Mouse (Mus musculus) midbrain, embryonic 12.5 days (tissue): ENCODE results near the gene 6030468B19Rik. TPM values are rescaled to one million over a fixed set of nuclear protein-coding genes. Genes with fewer than 3 reads are reported as not detected.
A peak's percentile ranks its signal among the peaks of the same experiment; 100 is the strongest.
"Not testable (repeated sequence)": the region's sequence is repeated elsewhere in the genome, so short reads cannot be mapped to it uniquely, and the experiment has no call there.

Experiments
- ATAC-seq: fragments of 200-750 bp; cut with Nextera tagmentation; 2 replicates; pipeline ENCODE4 v1.8.0; 2017; ENCODE audit warnings: low read depth, moderate TSS enrichment, moderate library complexity; ENCODE audit not compliant: low FRiP score
- H3K27ac ChIP-seq: fragments of 300-500 bp; sonication (generic); replicated peaks from 2 replicates; pipeline ENCODE4 v1.5.1; 2016; ENCODE audit warnings: mild to moderate bottlenecking
- H3K27me3 ChIP-seq: fragments of 300-500 bp; sonication (generic); 2 replicates; pipeline ENCODE4 v1.6.1; 2016; ENCODE audit warnings: mild to moderate bottlenecking
- H3K36me3 ChIP-seq: fragments of 300-500 bp; sonication (generic); 2 replicates; pipeline ENCODE4 v1.6.1; 2016
- H3K4me1 ChIP-seq: fragments of 300-500 bp; sonication (generic); 2 replicates; pipeline ENCODE4 v1.6.1; 2016
- H3K4me2 ChIP-seq: fragments of 300-500 bp; sonication (generic); replicated peaks from 2 replicates; pipeline ENCODE4 v1.6.1; 2016; ENCODE audit warnings: mild to moderate bottlenecking, moderate library complexity
- H3K4me3 ChIP-seq: fragments of 300-500 bp; sonication (generic); 2 replicates; pipeline ENCODE4 v1.5.1; 2016; ENCODE audit warnings: mild to moderate bottlenecking
- H3K9ac ChIP-seq: fragments of 300-500 bp; sonication (generic); replicated peaks from 2 replicates; pipeline ENCODE4 v1.6.1; 2016; ENCODE audit warnings: mild to moderate bottlenecking, moderate library complexity
- H3K9me3 ChIP-seq: fragments of 300-500 bp; sonication (generic); 2 replicates; pipeline ENCODE4 v1.6.1; 2016; ENCODE audit warnings: mild to moderate bottlenecking
- WGBS: fragments of 180-500 bp; shearing (Covaris S2); methylation state at CpG from one replicate; pipeline ENCODE4 v1.1.7; 2016; 5-methylcytosine and 5-hydroxymethylcytosine counted together
- polyA plus RNA-seq: library from polyadenylated mRNA; unstranded; fragments of >200 nt; fragmentation: Nextera tagmentation; extraction: Ambion mirVana; gene quantifications from 2 replicates; pipeline ENCODE4 v1.2.1, GENCODE M21; 2016

The 6030468B19Rik gene
- polyA plus RNA-seq, 1 experiment from 2014 or later, result 0.28 TPM

DNA sequence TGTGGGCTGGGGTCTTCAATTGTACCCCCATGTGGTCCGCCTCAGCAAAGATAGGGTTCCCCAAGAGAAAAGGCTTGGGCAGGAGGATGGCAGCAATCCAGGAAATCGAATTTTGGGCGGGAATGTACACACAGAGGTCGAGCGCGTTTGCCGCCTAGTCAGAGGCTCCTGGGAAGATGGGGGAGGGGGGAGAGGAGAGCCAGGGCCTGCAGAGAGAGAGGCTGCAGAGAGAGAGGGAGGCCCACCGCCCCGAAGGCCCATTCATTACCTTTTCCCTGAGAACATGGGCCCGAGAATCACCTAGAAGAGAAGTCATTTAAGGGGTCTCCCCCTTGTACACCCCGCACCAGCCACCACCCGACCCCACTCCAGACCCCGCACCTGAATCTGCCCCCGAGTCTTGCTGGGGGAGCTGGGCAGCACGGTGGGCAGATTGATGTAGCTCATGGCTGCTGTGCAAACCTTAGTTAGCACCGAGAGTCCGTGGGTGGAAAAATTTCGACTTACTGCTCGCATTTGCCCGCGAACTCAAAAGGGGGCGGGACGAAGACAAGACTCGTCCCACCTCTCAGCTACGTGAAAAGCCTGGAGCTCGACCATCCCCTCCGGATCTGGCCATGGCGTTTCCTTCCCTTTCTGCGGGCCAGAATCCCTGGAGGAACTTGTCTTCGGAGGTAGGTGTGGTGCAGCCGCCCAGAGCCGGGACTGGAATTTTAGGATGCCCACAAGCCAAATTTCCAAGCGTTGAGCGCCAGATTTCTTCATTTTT, 28.1 kb downstream of the 6030468B19Rik start, which contains the start of the genes Afmid and Tk1:
Gene Afmid (plus strand): TSS at position 592 of the 769 bp plus-strand sequence.
Gene Tk1 (minus strand): TSS at position 760 of the 769 bp plus-strand sequence.
- Histone ChIP-seq H3K9ac (peak within 1 kb of the TSS; percentile 78), H3K9me3 (no peaks in the 10 kb centered on the region), H3K27ac (peak within 1 kb of the TSS; percentile 83), H3K36me3 (peaks cover 19% of the 10 kb centered on the region), H3K4me2 (peak within 1 kb of the TSS; percentile 86), H3K27me3 (no peaks in the 10 kb centered on the region), H3K4me3 (peak within 1 kb of the TSS; percentile 57), H3K4me1 (peaks cover 53% of the 10 kb centered on the region)
- peak; percentile 55; the same call in 1 of the 2 replicates for ATAC-seq
- under 1% methylated on average over 34 of the region's 34 CpGs for WGBS

DNA sequence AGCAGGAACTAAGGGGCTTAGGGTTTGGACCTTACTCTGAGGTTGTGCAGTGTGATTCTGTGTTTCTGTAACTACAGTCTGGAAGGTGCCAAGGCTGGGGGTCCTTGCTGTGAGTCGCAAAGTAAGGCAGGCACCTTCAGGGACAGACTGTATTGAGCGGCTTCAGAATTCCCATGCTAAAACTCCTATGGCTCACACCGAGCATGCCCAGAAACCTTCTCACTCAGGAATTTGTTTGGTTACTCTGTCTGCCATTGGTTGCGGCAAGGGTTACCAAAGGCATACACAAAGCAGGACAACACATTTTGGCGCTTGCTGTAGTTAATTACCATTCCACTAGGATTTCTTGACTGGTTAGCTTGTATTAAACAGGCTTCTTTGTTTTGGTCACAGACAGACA, 28.7 kb downstream of the 6030468B19Rik start:
- no peaks in the 10 kb centered on the region for H3K27me3 ChIP-seq
- 11% methylated on average over 5 of the region's 5 CpGs for WGBS
- H3K4me1 ChIP-seq, result peaks cover 53% of the 10 kb centered on the region

DNA sequence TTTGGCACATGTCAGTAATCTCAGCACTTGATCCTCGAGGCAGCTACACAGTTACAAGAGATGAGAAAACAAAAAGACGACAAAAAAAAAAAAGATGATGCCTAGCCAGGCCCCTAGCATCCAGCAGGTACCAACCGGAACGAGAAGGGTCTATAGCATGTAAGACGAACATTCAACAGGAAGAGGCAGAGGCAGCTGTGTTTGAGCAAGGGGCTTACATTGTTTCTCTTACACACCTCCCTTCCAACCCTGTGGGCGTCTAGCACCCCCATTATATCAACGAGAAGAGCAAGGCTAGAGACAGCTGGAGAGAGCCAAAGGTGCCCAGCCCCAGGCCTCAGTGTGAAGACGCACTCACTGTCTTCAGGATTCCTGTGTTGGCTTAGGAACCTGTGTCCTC, 29.5 kb downstream of the 6030468B19Rik start:
- H3K27me3 ChIP-seq, result no peaks in the 10 kb centered on the region
- ATAC-seq, result no peak
- no peak overlapping the region for H3K4me3 ChIP-seq
- no peaks in the 10 kb centered on the region for H3K9me3 ChIP-seq
- peaks cover 7% of the 10 kb centered on the region for H3K36me3 ChIP-seq
- H3K4me2 ChIP-seq, result 0 out of 2 replicates have a peak overlapping the region, but pooled peaks have one; percentile 86
- no peak overlapping the region for H3K9ac ChIP-seq
- H3K27ac ChIP-seq, result no peak overlapping the region
- 69% methylated on average over 8 of the region's 8 CpGs for WGBS
- peaks cover 56% of the 10 kb centered on the region for H3K4me1 ChIP-seq

More for the DNA sequence above, 28.7 kb downstream of the 6030468B19Rik start:
- Histone ChIP-seq H3K9me3 (no peaks in the 10 kb centered on the region), H3K4me3 (peak overlapping the region; percentile 57), H3K27ac (peak overlapping the region; percentile 83), H3K9ac (peak overlapping the region; percentile 78), H3K36me3 (peaks cover 15% of the 10 kb centered on the region), H3K4me2 (peak overlapping the region; percentile 86)
- ATAC-seq, result no peak

DNA sequence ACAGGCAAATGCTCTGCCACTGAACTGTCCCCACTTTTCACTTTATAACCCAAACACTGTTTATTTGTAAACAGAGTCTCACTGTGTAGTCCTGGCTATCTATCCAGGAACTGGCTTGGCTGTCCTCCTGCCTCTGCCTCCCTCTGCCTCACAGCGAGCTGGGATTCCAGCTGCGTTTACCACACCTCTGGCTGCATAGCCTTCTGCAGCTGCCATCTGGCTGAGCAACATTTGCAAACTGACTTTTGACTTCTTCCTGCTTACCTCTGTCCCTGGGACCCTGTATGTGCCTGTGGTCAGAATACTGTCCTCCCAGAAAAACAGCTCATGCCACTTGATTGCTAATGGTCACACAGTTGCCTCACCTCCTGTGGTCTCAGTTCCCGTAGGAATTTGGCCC, 29.9 kb downstream of the 6030468B19Rik start:
- Histone ChIP-seq H3K27ac (no peak overlapping the region), H3K4me3 (no peak overlapping the region), H3K4me2 (no peak overlapping the region), H3K9me3 (no peaks in the 10 kb centered on the region), H3K9ac (no peak overlapping the region), H3K36me3 (peaks cover 6% of the 10 kb centered on the region; the same call in 1 of the 2 replicates), H3K4me1 (peaks cover 60% of the 10 kb centered on the region), H3K27me3 (no peaks in the 10 kb centered on the region)
- no peak for ATAC-seq
- WGBS, result 72% methylated on average over 3 of the region's 3 CpGs

DNA sequence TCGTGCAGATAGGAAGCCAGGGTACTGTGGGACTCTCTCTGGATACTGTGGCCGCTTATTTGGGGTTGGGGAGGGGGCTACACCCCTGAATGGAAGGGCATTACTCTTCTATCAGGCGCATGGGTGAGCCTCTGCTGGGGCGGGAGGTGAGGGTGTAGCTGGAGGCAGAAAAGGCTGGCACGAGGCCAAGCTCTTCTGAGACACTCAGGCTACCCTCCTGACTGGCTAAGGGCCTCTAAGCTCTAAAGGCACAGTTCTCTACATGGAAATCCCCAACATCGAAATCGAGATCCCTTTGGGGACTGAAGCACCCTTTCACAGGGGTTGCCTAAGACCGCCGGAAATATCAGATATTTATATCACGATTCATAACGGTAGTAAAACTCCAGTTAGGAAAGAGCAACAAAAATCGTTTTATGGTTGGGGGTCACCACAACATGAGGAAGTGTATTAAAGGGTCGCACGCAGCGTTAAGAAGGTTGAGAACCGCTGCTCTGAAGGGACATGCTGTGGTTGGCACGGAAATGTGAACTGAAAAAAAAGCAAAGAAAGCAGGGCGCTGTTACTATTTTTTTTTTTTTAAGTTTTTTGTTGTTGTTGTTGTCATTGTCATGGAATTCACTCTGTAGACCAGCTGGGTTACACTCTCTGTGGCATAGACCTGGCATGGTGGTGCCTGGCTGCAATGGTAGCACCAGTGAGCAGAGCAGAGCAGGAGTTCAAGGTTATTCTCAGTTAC, 30.9 kb downstream of the 6030468B19Rik start:
- 88% methylated on average over 18 of the region's 18 CpGs for WGBS
- Histone ChIP-seq H3K4me2 (no peak overlapping the region; the same call in 1 of the 2 replicates), H3K27ac (peak overlapping the region; percentile 25; the same call in 1 of the 2 replicates), H3K27me3 (no peaks in the 10 kb centered on the region), H3K9ac (0 out of 2 replicates have a peak overlapping the region, but pooled peaks have one; percentile 15), H3K4me3 (no peak overlapping the region), H3K4me1 (peaks cover 62% of the 10 kb centered on the region), H3K36me3 (peaks cover 3% of the 10 kb centered on the region; the same call in 1 of the 2 replicates), H3K9me3 (no peaks in the 10 kb centered on the region)
- ATAC-seq, result no peak

DNA sequence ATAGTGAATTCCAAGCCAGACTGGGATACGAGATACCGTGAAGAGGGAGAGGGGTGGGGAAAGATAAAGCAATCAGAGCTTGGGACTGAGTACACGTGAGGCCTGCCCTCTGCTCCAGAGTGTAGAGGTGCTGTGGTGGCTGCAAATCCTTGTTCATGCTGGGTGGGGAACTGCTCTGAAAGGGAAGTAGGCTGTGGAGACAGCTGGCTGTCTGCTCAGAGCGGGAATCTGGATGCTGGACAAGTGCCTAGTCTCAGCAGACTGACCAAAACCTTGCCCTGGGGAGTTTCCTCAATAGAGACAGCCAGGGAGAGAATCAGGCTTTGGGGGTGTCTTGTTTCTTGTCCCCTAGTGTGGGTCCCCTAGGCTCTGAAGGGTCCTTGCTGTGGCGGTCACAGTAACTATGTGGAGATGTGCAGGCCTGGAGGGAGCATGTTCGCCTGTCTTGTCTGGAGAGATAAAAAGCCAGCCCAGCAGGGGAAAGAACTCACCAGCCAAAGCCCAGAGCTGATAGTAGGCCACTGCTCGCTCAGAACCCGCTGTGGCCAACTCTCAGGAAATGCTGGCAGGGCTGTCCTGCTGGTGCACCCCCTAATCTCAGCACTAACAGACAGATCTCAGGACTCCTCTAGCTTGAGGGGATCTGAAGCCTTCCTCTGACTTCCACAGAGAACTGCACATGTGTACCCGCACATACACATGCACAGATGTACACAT, 31.6 kb downstream of the 6030468B19Rik start:
- H3K9me3 ChIP-seq, result no peaks in the 10 kb centered on the region
- H3K4me1 ChIP-seq, result peaks cover 59% of the 10 kb centered on the region
- H3K27ac ChIP-seq, result peak overlapping the region; percentile 25; the same call in 1 of the 2 replicates
- H3K27me3 ChIP-seq, result no peaks in the 10 kb centered on the region
- no peak overlapping the region; the same call in 1 of the 2 replicates for H3K4me2 ChIP-seq
- 63% methylated on average over 9 of the region's 9 CpGs for WGBS
- H3K9ac ChIP-seq, result 0 out of 2 replicates have a peak overlapping the region, but pooled peaks have one; percentile 15
- no peak overlapping the region for H3K4me3 ChIP-seq
- ATAC-seq, result no peak
- H3K36me3 ChIP-seq, result no peaks in the 10 kb centered on the region

DNA sequence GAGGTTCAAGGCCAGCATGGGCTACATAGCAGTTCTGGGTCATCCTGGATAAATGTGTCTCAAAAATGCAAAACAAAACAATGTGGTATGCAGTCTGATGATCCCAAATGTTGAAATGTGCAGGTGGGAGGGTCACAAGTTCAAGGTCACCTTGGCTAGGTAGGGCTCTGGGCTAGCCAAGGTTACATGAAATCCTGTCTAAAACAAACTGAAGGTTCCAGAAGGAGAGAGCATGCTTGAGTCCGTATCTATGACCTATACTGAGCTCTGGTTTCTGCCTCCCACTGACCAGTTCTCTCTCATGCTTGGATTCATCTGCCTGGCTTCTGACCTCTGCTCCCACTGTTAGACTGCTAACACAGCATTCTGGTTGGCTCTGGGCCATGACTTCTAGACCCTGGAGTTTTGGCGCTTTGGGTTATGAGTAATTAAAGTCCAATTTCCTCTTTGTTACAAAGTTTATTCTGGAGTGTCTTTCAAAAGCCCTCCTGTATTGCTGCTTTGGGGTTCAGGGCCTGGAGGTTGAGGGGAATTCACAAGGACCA, 32.3 kb downstream of the 6030468B19Rik start:
- Histone ChIP-seq H3K27ac (no peak overlapping the region), H3K4me1 (peaks cover 52% of the 10 kb centered on the region), H3K36me3 (no peaks in the 10 kb centered on the region), H3K4me2 (no peak overlapping the region), H3K27me3 (no peaks in the 10 kb centered on the region), H3K9me3 (no peaks in the 10 kb centered on the region), H3K9ac (no peak overlapping the region), H3K4me3 (no peak overlapping the region)
- 83% methylated on average over 2 of the region's 2 CpGs for WGBS
- ATAC-seq, result no peak

DNA sequence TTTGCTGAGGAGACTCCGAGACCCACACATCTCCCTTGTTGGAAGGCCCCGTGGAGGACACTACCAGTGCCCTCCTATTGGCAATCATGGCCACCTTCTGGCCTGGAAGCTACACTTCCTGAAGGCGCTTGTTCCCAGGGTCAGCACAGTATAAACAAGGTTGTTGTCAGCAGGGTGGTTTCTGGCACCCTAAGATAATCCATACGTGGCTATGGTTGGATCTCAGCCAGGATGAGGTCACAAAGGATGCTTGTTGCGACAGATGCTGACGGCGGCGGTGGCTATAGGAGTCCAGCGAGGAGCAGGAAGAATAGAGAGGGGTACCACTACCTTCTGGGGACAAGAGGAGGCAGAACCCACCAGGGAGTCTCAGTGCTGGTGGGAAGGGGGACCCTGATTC, 32.9 kb downstream of the 6030468B19Rik start:
- H3K4me2 ChIP-seq, result no peak overlapping the region
- no peak overlapping the region for H3K27ac ChIP-seq
- WGBS, result 84% methylated on average over 9 of the region's 9 CpGs
- no peaks in the 10 kb centered on the region for H3K9me3 ChIP-seq
- no peak for ATAC-seq
- H3K27me3 ChIP-seq, result no peaks in the 10 kb centered on the region
- no peaks in the 10 kb centered on the region for H3K36me3 ChIP-seq
- no peak overlapping the region for H3K9ac ChIP-seq
- peaks cover 46% of the 10 kb centered on the region for H3K4me1 ChIP-seq
- no peak overlapping the region for H3K4me3 ChIP-seq

DNA sequence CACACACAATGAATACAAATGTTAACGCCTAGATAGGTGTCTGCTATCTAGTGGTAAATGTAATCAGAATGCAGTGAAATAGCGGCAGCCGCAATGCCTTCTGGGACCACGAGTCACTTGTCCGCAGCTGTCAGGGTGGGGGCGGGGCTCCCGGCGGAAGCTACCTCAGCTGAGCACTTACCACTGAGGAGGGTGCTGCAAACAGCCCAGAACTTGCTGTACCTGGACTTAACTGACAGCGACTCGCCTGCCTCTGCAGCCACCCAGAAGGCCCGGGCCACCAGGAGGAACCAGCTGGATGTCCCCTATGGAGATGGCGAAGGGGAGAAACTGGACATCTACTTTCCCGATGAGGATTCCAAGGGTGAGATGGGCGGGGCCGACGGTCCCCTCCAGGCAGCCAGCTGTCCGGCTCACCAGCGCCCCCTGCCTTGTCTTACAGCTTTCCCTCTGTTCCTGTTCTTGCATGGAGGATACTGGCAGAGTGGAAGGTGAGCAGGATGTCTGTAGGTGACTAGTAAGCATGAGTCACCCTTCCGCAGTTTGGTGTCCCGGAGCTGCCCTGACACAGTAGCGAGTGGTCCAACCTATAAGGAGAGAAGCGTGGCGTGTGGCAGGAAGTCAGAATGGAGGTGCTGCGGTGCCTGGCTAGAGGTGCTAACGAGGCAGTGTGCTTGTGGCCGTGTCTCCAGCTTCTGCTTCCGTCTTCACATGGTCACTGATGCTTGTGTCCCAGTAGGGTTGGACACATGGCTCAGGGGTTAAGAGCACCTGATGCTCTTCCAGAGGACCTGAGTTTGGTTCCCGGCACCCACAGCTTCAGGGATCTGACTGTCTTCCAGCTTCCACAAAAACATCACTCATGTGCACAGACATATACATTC, 34.9 kb downstream of the 6030468B19Rik start:
- WGBS, result 18% methylated on average over 28 of the region's 28 CpGs
- peaks cover 26% of the 10 kb centered on the region for H3K4me1 ChIP-seq
- no peaks in the 10 kb centered on the region for H3K9me3 ChIP-seq
- no peaks in the 10 kb centered on the region for H3K27me3 ChIP-seq
- H3K27ac ChIP-seq, result peak overlapping the region; percentile 25; the same call in 1 of the 2 replicates
- H3K4me2 ChIP-seq, result peak overlapping the region; percentile 57
- H3K4me3 ChIP-seq, result peak overlapping the region; percentile 39
- H3K9ac ChIP-seq, result 0 out of 2 replicates have a peak overlapping the region, but pooled peaks have one; percentile 11
- ATAC-seq, result peak; percentile 83
- no peaks in the 10 kb centered on the region for H3K36me3 ChIP-seq

DNA sequence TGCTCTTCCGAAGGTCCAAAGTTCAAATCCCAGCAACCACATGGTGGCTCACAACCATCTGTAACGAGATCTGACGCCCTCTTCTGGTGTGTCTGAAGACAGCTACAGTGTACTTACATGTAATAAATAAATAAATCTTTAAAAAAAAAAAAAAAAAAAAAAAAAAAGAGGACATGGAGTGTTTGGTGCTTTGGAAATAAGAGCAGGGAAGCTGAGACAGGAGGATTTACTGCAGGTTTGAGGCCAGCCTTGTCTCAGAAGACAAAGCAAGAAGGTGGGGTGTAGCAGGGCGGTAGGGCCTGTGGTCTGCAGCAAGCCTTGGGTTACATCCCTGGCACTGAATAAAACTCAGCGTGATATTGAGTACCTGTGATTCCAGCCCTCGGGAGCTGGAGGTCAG, 36.0 kb downstream of the 6030468B19Rik start:
- H3K36me3 ChIP-seq, H3K9me3 ChIP-seq, H3K4me3 ChIP-seq, H3K27ac ChIP-seq, ATAC-seq, H3K27me3 ChIP-seq, H3K4me2 ChIP-seq, H3K9ac ChIP-seq: not testable (repeated sequence)
- WGBS, result 69% methylated on average over 6 of the region's 6 CpGs
- peaks cover 17% of the 10 kb centered on the region for H3K4me1 ChIP-seq
